Mouse (Mus musculus): ENCODE results near the gene Lzic. TPM values are rescaled to one million over a fixed set of nuclear protein-coding genes. Genes with fewer than 3 reads are reported as not detected.
"Not testable (repeated sequence)": the region's sequence is repeated elsewhere in the genome, so short reads cannot be mapped to it uniquely, and the experiment has no call there.

The Lzic gene
- polyA plus RNA-seq, 1 experiment = 55.2 TPM

- Histone ChIP-seq H3K4me1 (ENCODE audit: control insufficient read depth, insufficient read depth, low read length) (no peaks in the 10 kb centered on the region), H3K27me3 (ENCODE audit: control insufficient read depth, insufficient read depth, low read length, poor library complexity, severe bottlenecking) (no peaks in the 10 kb centered on the region), H3K27ac (ENCODE audit: insufficient read depth, low read length) (no peak overlapping the region), H3K4me3 (ENCODE audit: low read depth, low read length) (no peak overlapping the region), H3K9ac (ENCODE audit: low read depth, poor library complexity, severe bottlenecking) (no peak overlapping the region), H3K36me3 (ENCODE audit: control insufficient read depth, insufficient read depth, low read length, poor library complexity, severe bottlenecking) (no peaks in the 10 kb centered on the region), H3K9me3 (replicated peaks; ENCODE audit: control insufficient read depth, insufficient read depth, low read length, poor library complexity, severe bottlenecking) (no peaks in the 10 kb centered on the region)
- TF ChIP-seq POLR2A (IDR thresholded peaks at IDR 0.05; ENCODE audit: insufficient read depth, low read length) = no peak
- TF ChIP-seq EP300 (IDR thresholded peaks at IDR 0.05; ENCODE audit: insufficient read depth, low read depth, low read length) = no peak
- no peak for TF ChIP-seq CTCF (IDR thresholded peaks at IDR 0.05; ENCODE audit: low read depth, low read length)
Measured at GRCm38 (mm10) chr4:149457831-149458430, 27.1 kb upstream of the Lzic start.

- Histone ChIP-seq H3K4me3 (ENCODE audit: low read depth, low read length) (no peak overlapping the region), H3K9me3 (replicated peaks; ENCODE audit: control insufficient read depth, insufficient read depth, low read length, poor library complexity, severe bottlenecking) (no peaks in the 10 kb centered on the region), H3K4me1 (ENCODE audit: control insufficient read depth, insufficient read depth, low read length) (no peaks in the 10 kb centered on the region), H3K27me3 (ENCODE audit: control insufficient read depth, insufficient read depth, low read length, poor library complexity, severe bottlenecking) (no peaks in the 10 kb centered on the region), H3K9ac (ENCODE audit: low read depth, poor library complexity, severe bottlenecking) (no peak overlapping the region), H3K27ac (ENCODE audit: insufficient read depth, low read length) (no peak overlapping the region), H3K36me3 (ENCODE audit: control insufficient read depth, insufficient read depth, low read length, poor library complexity, severe bottlenecking) (no peaks in the 10 kb centered on the region)
- TF ChIP-seq POLR2A (IDR thresholded peaks at IDR 0.05; ENCODE audit: insufficient read depth, low read length) = no peak
- TF ChIP-seq CTCF (IDR thresholded peaks at IDR 0.05; ENCODE audit: low read depth, low read length) = no peak
- no peak for TF ChIP-seq EP300 (IDR thresholded peaks at IDR 0.05; ENCODE audit: insufficient read depth, low read depth, low read length)
Measured at GRCm38 (mm10) chr4:149458526-149458925, 26.5 kb upstream of the Lzic start.

GRCm38 (mm10) chr4:149459425-149459824, 25.6 kb upstream of the Lzic start:
- TF ChIP-seq POLR2A (IDR thresholded peaks at IDR 0.05; ENCODE audit: insufficient read depth, low read length) = no peak
- TF ChIP-seq CTCF (IDR thresholded peaks at IDR 0.05; ENCODE audit: low read depth, low read length) = no peak
- TF ChIP-seq EP300 (IDR thresholded peaks at IDR 0.05; ENCODE audit: insufficient read depth, low read depth, low read length) = no peak
- Histone ChIP-seq H3K36me3 (ENCODE audit: control insufficient read depth, insufficient read depth, low read length, poor library complexity, severe bottlenecking) (no peaks in the 10 kb centered on the region), H3K9me3 (replicated peaks; ENCODE audit: control insufficient read depth, insufficient read depth, low read length, poor library complexity, severe bottlenecking) (no peaks in the 10 kb centered on the region), H3K9ac (ENCODE audit: low read depth, poor library complexity, severe bottlenecking) (no peak overlapping the region), H3K27me3 (ENCODE audit: control insufficient read depth, insufficient read depth, low read length, poor library complexity, severe bottlenecking) (no peaks in the 10 kb centered on the region), H3K4me1 (ENCODE audit: control insufficient read depth, insufficient read depth, low read length) (no peaks in the 10 kb centered on the region), H3K27ac (ENCODE audit: insufficient read depth, low read length) (no peak overlapping the region), H3K4me3 (ENCODE audit: low read depth, low read length) (no peak overlapping the region)

DNA sequence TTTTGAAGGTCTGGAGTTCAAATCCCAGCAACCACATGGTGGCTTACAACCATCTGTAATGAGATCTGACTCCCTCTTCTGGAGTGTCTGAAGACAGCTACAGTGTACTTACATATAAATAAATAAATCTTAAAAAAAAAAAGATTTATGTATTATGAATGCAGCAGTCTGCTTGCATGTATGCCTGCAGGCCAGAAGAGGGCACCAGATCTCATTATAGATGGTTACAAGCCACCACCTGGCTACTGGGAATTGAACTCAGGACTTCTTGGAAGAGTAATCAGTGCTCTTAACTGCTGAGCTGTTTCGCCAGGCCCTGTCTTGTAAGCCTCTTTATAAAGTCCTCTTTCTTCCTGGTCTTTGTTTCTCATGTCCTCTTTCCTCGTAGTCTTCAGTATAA, 24.6 kb upstream of the Lzic start:
- not testable (repeated sequence) for H3K36me3 ChIP-seq (ENCODE audit: control insufficient read depth, insufficient read depth, low read length, poor library complexity, severe bottlenecking); H3K4me3 ChIP-seq (ENCODE audit: low read depth, low read length); H3K9me3 ChIP-seq (replicated peaks; ENCODE audit: control insufficient read depth, insufficient read depth, low read length, poor library complexity, severe bottlenecking); H3K9ac ChIP-seq (ENCODE audit: low read depth, poor library complexity, severe bottlenecking); H3K27me3 ChIP-seq (ENCODE audit: control insufficient read depth, insufficient read depth, low read length, poor library complexity, severe bottlenecking); H3K4me1 ChIP-seq (ENCODE audit: control insufficient read depth, insufficient read depth, low read length); H3K27ac ChIP-seq (ENCODE audit: insufficient read depth, low read length)
- TF ChIP-seq CTCF (IDR thresholded peaks at IDR 0.05; ENCODE audit: low read depth, low read length) = peak; percentile 2

DNA sequence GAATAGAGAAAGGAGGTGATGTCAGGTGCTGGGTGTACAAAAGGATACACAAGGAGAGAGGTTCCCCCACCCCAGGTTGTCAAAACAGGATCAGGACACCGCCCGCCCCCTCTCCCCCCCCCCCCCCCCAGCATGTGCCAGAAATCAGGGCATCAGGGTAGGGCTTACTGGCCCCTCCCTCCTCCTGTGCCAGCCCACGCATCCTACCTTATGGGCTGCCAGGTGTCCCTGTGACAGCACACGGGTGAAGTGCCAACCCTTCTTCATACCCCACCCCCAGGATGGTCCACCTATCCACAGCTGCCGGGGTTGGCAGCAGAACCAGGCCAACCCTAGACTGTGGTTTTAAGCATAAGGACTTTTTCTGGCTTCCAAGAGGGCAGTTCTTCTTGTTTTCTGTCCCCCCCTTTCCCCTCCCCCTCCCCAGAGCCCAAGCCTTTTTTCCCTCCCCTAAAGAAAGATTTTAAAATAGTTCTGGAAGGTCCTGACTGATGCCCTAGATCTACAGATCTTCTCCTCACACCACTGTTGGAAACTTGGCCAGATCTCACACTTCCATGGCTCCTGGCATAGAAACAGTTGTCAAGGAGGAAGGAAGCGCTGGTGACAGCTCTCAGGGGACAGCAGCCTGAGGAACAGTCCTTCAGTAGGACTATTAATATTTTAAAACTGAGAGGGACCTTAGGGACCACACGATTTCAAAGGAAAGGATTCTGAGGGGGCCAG, 23.3 kb upstream of the Lzic start:
- H3K27ac ChIP-seq (ENCODE audit: insufficient read depth, low read length) = no peak overlapping the region
- TF ChIP-seq EP300 (IDR thresholded peaks at IDR 0.05; ENCODE audit: insufficient read depth, low read depth, low read length) (no peak), POLR2A (IDR thresholded peaks at IDR 0.05; ENCODE audit: insufficient read depth, low read length) (no peak), CTCF (IDR thresholded peaks at IDR 0.05; ENCODE audit: low read depth, low read length) (no peak)

DNA sequence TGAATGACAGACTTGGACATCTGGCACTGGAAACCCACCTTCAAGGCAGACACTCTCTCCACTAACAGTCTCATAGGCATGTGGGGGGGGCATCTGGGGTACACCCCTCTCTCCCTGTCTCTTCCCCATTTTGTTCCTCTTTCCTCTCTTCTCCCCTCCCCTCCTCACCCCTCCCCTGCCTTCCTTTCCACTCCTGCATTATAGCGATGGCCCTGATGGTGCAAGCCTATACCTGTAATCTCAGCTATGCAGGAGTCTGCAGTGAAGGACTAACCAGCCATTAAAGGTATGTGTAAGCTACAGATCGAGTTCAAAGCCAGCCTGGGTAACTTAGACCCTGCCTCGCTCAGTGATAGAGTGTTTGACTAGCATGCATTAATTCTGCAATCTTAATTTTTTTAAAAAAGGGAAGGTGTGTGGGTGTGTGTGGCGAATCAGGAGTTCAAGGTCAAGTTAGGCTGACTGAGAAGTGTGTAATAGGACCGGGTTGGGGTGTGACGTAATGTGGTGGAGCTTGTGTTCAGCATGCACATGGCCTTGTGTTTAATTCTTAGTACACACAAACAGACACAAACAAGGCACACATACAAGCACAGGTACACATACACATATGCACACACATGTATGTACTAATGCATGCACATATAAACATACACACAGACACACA, 22.6 kb upstream of the Lzic start:
- no peak overlapping the region for H3K27ac ChIP-seq (ENCODE audit: insufficient read depth, low read length)
- no peaks in the 10 kb centered on the region for H3K9me3 ChIP-seq (replicated peaks; ENCODE audit: control insufficient read depth, insufficient read depth, low read length, poor library complexity, severe bottlenecking)
- no peaks in the 10 kb centered on the region for H3K36me3 ChIP-seq (ENCODE audit: control insufficient read depth, insufficient read depth, low read length, poor library complexity, severe bottlenecking)
- TF ChIP-seq POLR2A (IDR thresholded peaks at IDR 0.05; ENCODE audit: insufficient read depth, low read length) (no peak), CTCF (IDR thresholded peaks at IDR 0.05; ENCODE audit: low read depth, low read length) (no peak), EP300 (IDR thresholded peaks at IDR 0.05; ENCODE audit: insufficient read depth, low read depth, low read length) (no peak)
- no peaks in the 10 kb centered on the region for H3K4me1 ChIP-seq (ENCODE audit: control insufficient read depth, insufficient read depth, low read length)
- H3K9ac ChIP-seq (ENCODE audit: low read depth, poor library complexity, severe bottlenecking) = no peak overlapping the region
- H3K27me3 ChIP-seq (ENCODE audit: control insufficient read depth, insufficient read depth, low read length, poor library complexity, severe bottlenecking) = no peaks in the 10 kb centered on the region
- no peak overlapping the region for H3K4me3 ChIP-seq (ENCODE audit: low read depth, low read length)

More for the DNA sequence above, 23.3 kb upstream of the Lzic start:
- H3K4me1 ChIP-seq (ENCODE audit: control insufficient read depth, insufficient read depth, low read length) = no peaks in the 10 kb centered on the region
- H3K9ac ChIP-seq (ENCODE audit: low read depth, poor library complexity, severe bottlenecking) = no peak overlapping the region
- no peak overlapping the region for H3K4me3 ChIP-seq (ENCODE audit: low read depth, low read length)
- no peaks in the 10 kb centered on the region for H3K36me3 ChIP-seq (ENCODE audit: control insufficient read depth, insufficient read depth, low read length, poor library complexity, severe bottlenecking)
- no peaks in the 10 kb centered on the region for H3K27me3 ChIP-seq (ENCODE audit: control insufficient read depth, insufficient read depth, low read length, poor library complexity, severe bottlenecking)
- H3K9me3 ChIP-seq (replicated peaks; ENCODE audit: control insufficient read depth, insufficient read depth, low read length, poor library complexity, severe bottlenecking) = no peaks in the 10 kb centered on the region

Measured in ES-Bruce4 (cell line).